Comparison of ENCODE assay signal across 8 mouse cellular contexts in the genomic region with DNA sequence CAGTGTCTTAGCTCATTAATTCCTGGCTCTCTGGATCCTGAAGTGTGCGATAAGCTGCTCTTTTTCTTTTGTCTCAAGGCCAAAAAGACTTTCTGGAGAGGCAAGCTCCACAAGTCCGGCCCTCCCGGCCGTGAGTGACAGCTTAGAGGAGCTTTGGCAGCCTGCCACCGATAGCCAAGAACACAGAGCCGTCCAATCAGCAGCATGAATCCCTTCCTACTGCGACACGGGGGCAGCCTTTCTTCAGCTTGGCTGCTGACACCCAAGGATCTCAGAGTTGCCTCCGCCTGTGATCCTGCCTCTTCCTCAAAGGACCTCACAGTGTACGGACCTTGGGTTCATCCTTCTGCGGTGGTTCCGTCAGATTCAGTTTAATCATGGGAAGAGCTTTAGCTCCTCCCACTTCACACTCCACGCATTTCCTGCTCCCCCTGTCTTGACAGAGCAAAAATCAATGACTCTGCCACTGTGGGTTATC. TPM values are rescaled to one million over a fixed set of nuclear protein-coding genes. Genes with fewer than 3 reads are reported as not detected.
DNase-seq lines count a peak whose midpoint lies in the region; TF ChIP-seq lines count a peak whose summit lies in the region.

No protein-coding gene starts in this region.

- peak; percentile 89 for DNase-seq in adipocyte (ENCODE audit: low spot score)
- peak; percentile 93 for DNase-seq in gastrocnemius, postnatal 10 days
- DNase-seq in induced T-regulatory cell, adult 2 months (ENCODE audit: low read depth), result peak; percentile 87
- DNase-seq in left cerebral cortex, adult 9 months (ENCODE audit: low spot score in 2 of 2), result peak; percentile 76 to 92
- peak; percentile 92 to 96 for DNase-seq in right cerebral cortex, adult 2 months (ENCODE audit: low spot score in 2 of 2)
- peak; percentile 87 for DNase-seq in urinary bladder, postnatal 10 days (ENCODE audit: low spot score)

- peak overlapping the region; percentile 36 for H3K4me3 ChIP-seq in cortical plate, adult 2 months (ENCODE audit: insufficient read depth, low read length)
- H3K4me3 ChIP-seq in megakaryocyte, embryonic 14.5 days (replicated peaks), result peak overlapping the region; percentile 87

- no peaks in the 10 kb centered on the region for H3K27me3 ChIP-seq in megakaryocyte, embryonic 14.5 days (replicated peaks)

- H3K36me3 ChIP-seq in megakaryocyte, embryonic 14.5 days (replicated peaks; ENCODE audit: low read length), result peaks cover 21% of the 10 kb centered on the region

- peak; percentile 55; the same call in 1 of the 2 replicates for TF ChIP-seq POLR2A in cortical plate, adult 2 months (IDR thresholded peaks at IDR 0.05; ENCODE audit: extremely low read depth, insufficient read depth, low read length)

- H3K27ac ChIP-seq in cortical plate, adult 2 months (ENCODE audit: insufficient read depth, low read length), result peak overlapping the region; percentile 80

- peaks cover 8% of the 10 kb centered on the region; the same call in 1 of the 2 replicates for H3K4me1 ChIP-seq in cortical plate, adult 2 months (ENCODE audit: control insufficient read depth, insufficient read depth, low read length)
- H3K4me1 ChIP-seq in megakaryocyte, embryonic 14.5 days, result peaks cover 72% of the 10 kb centered on the region

- H3K9me3 ChIP-seq in megakaryocyte, embryonic 14.5 days, result peaks cover 23% of the 10 kb centered on the region

- no peak for TF ChIP-seq CTCF in cortical plate, adult 2 months (IDR thresholded peaks at IDR 0.05; ENCODE audit: extremely low read depth, insufficient read depth, low read length)

RNA-seq across cellular contexts. Expression of gene Maml3, which starts 57.9 kb away (rescaled TPM):
- 2.4 and 2.7 TPM in 2 replicates for polyA plus RNA-seq in cortical plate, adult 2 months (2012; rRNA removed)
- 1 to 10 TPM; 5.2 to 6.6 TPM for total RNA-seq in gastrocnemius, postnatal 10 days (2021)
- polyA plus RNA-seq in megakaryocyte, embryonic 14.5 days (2012; ENCODE audit: insufficient read depth, low replicate concordance), result 2.4 TPM in 2 replicates

Comparison
In these comparisons a context has a peak if more than half of its experiments do, and no peak if none do; other contexts are left out.
1. Peak in every context shown above with its lines: DNase-seq, H3K4me3 ChIP-seq and H3K27ac ChIP-seq.